Mouse (Mus musculus): ENCODE results near the gene Krtap6-5. TPM values are rescaled to one million over a fixed set of nuclear protein-coding genes. Genes with fewer than 3 reads are reported as not detected.
"Not testable (repeated sequence)": the region's sequence is repeated elsewhere in the genome, so short reads cannot be mapped to it uniquely, and the experiment has no call there.

The Krtap6-5 gene
- total RNA-seq (2021): not detected
- long read RNA-seq, experiment 1: 0 reads
- long read RNA-seq, experiment 2: 0 reads

- no peak for DNase-seq (ENCODE audit: low spot score in 2 of 2)
These were observed at the start of gene Krtap6-5 for GRCm38 (mm10) chr16:89047783-89048182. Krtap6-5 (minus strand) TSS chr16:89047883.

GRCm38 (mm10) chr16:89071041-89071440, 23.4 kb upstream of the Krtap6-5 start:
- not testable (repeated sequence) for DNase-seq (ENCODE audit: low spot score in 2 of 2)

GRCm38 (mm10) chr16:89063902-89064301, 16.2 kb upstream of the Krtap6-5 start, which contains the start of gene 1110025L11Rik:
1110025L11Rik (minus strand) TSS chr16:89064002.
- not testable (repeated sequence) for DNase-seq (ENCODE audit: low spot score in 2 of 2)

- DNase-seq (ENCODE audit: low spot score in 2 of 2): not testable (repeated sequence)
These were observed 6.3 kb downstream of the Krtap6-5 start, which contains the start of gene Gm10228 for GRCm38 (mm10) chr16:89041372-89041771. Gm10228 (minus strand) TSS chr16:89041472.

GRCm38 (mm10) chr16:89031399-89031798, 16.3 kb downstream of the Krtap6-5 start, which contains the start of gene Krtap6-1:
Krtap6-1 (plus strand) TSS chr16:89031699.
- not testable (repeated sequence) for DNase-seq (ENCODE audit: low spot score in 2 of 2)

- DNase-seq (ENCODE audit: low spot score in 2 of 2): not testable (repeated sequence)
These were observed 32.7 kb downstream of the Krtap6-5 start, which contains the start of gene Gm10229 for GRCm38 (mm10) chr16:89014984-89015383. Gm10229 (plus strand) TSS chr16:89015284.

GRCm38 (mm10) chr16:89013973-89014372, 33.7 kb downstream of the Krtap6-5 start:
- DNase-seq (ENCODE audit: low spot score in 2 of 2): no peak

GRCm38 (mm10) chr16:89010659-89011058, 37.0 kb downstream of the Krtap6-5 start, which contains the start of gene Krtap22-2:
Krtap22-2 (minus strand) TSS chr16:89010759.
- DNase-seq (ENCODE audit: low spot score in 2 of 2): no peak

Other genes starting within 250 kb of the Krtap6-5 start
- gene Gm20741, start 235.7 kb downstream of the Krtap6-5 start, total RNA-seq (2021): not detected
- not detected for gene Krtap15, start 227.7 kb downstream of the Krtap6-5 start, total RNA-seq (2021)
- gene Krtap14, start 221.7 kb downstream of the Krtap6-5 start, total RNA-seq (2021): not detected
- gene Krtap19-1, start 178.5 kb downstream of the Krtap6-5 start, total RNA-seq (2021): not detected
- not detected for gene Krtap19-2, start 173.6 kb downstream of the Krtap6-5 start, total RNA-seq (2021)
- not detected for gene Krtap19-3, start 169.8 kb downstream of the Krtap6-5 start, total RNA-seq (2021)
- not detected for gene Krtap19-4, start 162.8 kb downstream of the Krtap6-5 start, total RNA-seq (2021)
- not detected for gene Krtap19-5, start 151.4 kb downstream of the Krtap6-5 start, total RNA-seq (2021)
- not detected for gene Krtap19-9b, start 115.6 kb downstream of the Krtap6-5 start, total RNA-seq (2021)
- not detected for gene Krtap16-3, start 85.0 kb downstream of the Krtap6-5 start, total RNA-seq (2021)
- gene Krtap22-2, start 37.1 kb downstream of the Krtap6-5 start, total RNA-seq (2021): not detected
- gene Gm10229, start 32.6 kb downstream of the Krtap6-5 start, total RNA-seq (2021): not detected
- gene Krtap6-1, start 16.2 kb downstream of the Krtap6-5 start, total RNA-seq (2021): not detected
- gene Gm10228, start 6.4 kb downstream of the Krtap6-5 start, total RNA-seq (2021): not detected
- not detected for gene 1110025L11Rik, start 16.1 kb upstream of the Krtap6-5 start, total RNA-seq (2021)
- not detected for gene Krtap6-3, start 36.1 kb upstream of the Krtap6-5 start, total RNA-seq (2021)
- not detected for gene Gm6358, start 93.0 kb upstream of the Krtap6-5 start, total RNA-seq (2021)
- gene Gm10061, start 103.2 kb upstream of the Krtap6-5 start, total RNA-seq (2021): not detected
- gene Gm9789, start 110.1 kb upstream of the Krtap6-5 start, total RNA-seq (2021): not detected
- gene Gm7735, start 121.6 kb upstream of the Krtap6-5 start, total RNA-seq (2021): not detected
- not detected for gene 1110057P08Rik, start 126.9 kb upstream of the Krtap6-5 start, total RNA-seq (2021)
- not detected for gene Krtap20-2, start 158.0 kb upstream of the Krtap6-5 start, total RNA-seq (2021)

All from layer of hippocampus, postnatal 14 days (tissue).